Mouse (Mus musculus) layer of hippocampus, adult 11-12 months (tissue): ENCODE results near the gene Zfp946.

Experiments used
- DNase-seq: peaks from one replicate; pipeline ENCODE4 v3.0.0; 2022; ENCODE audit warnings: low spot score

The Zfp946 gene

DNA sequence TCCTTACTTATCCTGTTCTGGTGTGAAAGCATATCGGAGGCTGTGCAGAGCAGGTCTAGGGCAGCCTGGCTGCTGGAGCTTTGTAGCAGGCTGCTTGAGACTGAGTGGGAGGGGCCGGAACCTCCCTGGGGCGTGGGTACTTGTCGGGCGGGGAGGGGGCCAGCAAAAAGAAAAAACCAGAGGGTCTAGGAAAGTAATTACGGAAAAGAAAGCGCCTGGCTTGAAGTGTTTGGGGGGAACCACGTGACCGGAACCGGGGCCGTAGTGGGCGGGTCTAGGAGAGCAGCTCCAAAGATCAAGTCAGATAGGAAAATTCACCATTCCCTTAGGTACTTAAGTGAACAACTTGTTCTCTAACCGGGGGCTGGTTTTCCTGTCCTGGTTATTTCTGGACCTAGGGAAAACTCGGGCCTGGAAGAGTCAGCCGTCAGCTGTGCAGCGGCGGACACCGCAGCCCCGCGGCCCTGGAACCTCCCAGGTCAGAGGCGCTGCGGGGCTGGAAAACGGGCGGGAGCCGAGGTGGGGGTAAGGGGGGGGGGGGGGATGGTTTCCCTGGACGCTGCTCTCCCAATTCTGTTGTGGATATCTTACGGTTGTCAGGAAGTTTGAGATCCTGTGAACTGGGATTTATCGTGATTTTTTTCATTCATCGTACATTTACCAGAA lies at the start of gene Zfp946:
Zfp946 (plus strand) TSS at position 271 of the 666 bp plus-strand sequence.
- peak; percentile 77 for DNase-seq

DNA sequence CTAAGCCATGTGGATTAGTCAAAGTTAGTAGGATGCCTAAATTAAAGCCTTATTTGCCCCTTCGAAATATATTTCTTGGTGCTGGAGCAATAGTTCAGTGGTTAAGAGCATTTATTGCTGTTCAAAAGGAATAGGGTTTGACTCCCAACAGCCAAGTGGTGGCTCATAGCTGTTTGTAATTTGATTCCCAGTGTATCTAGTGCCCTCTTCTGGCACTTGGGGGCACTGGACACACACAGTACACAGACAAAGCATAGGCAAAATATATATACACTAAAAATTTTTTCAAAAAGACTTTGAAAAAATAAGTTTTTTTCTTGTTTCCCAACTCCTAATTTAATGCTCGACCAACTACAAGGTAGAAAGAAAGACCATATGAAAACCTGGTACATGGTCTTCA lies 13.3 kb upstream of the Zfp946 start:
- peak; percentile 4 for DNase-seq

DNA sequence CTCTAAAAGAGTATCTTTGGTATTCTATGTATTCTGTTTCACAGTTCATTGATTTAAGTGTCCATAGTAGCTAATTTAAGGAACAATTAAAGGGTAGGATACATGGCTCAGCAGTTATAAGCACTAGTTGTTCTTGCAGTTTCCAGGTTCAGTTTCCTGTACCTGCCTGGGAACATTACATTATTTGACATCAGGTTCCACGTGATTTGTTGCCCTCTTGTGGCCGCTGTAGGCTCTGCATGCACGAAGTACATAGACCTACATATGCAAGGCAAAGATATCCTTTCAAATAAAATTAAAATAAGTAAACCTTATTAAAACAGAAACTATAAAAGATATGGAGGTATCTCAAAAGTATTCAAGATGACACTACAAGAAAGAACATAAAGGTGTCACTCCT lies 6.5 kb upstream of the Zfp946 start:
- peak; percentile 49 for DNase-seq

DNA sequence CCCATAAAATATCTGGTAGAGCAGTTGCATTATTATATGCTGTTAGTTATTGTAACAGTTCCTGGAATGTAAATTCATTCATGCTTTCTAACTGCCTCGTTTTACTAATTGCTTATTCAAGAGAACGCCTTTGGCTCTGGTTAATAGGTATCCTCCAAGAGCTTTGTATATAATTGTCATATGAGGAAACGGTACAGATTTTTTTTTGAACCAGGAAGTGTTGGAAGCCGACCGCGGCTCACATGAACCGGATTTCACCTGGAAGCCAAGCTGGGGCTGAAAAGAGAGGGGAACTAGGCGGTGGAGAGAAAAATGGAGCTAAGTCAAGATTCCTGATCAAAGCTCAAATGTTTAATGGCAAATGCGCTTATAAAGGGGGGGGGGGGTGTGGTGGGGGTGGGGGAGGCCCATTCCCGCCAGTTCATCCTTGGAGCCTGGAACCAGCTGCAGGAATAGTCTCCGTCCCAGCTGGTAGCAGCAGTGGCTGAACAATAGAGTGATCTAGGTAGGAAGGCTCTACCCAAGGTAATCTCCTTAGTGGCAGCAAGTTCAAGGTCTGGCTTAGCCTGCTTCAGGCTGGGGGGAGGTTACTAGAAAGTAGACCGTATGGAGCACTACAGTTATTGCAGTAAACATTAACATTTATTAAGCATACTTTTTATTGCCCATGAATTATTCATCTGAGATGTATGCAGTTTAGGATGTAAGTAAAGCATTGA lies 773 bp downstream of the Zfp946 start:
- peak; percentile 3 for DNase-seq

DNA sequence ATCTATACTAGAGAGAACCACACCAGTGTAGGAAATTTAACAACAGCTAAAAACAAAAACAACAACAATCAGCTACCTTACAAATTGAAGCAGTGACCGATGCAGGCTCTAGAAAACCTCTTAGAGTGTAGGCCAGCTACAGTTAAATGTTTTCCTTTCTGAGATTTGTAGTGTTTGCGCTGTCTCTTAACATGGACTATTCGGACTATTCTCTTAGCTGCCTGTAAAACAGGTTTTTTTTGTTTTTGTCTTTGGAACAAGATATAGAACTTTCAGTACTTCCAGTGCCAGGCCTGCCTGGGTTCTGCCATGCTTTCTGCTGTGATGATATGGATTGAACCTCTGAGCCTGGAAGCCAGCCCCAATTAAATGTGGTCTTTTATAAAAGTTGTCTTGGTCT lies 23.7 kb downstream of the Zfp946 start:
- no peak for DNase-seq

DNA sequence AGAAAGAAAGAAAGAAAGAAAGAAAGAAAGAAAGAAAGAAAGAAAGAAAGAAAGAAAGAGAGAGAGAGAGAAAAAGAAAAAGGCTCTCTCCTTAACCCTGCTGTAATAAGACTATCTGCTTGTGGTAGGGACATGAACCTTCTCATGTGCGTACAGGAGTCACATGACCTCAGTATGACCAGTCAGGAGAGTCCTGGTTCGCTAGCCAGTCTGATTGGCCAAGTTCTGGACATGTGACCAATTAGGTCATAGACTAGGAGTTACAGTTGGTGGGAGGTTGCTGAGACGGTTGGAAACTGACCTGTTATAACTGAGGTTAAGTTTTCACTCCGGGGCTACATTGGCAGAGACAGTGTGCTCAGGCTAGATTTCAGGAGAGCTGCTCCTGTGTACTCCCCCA lies 73.1 kb downstream of the Zfp946 start:
- no peak for DNase-seq
